Mouse (Mus musculus) thymus, postnatal 10 days (tissue): ENCODE data around the gene 2610301B20Rik.
"Not testable (repeated sequence)": the region's sequence is repeated elsewhere in the genome, so short reads cannot be mapped to it uniquely, and the experiment has no call there.

Experiments
- DNase-seq, 2 experiments: peaks; one replicate each; pipeline ENCODE4 v3.0.0; 2021; ENCODE audit warnings: low spot score in 2 of 2

The 2610301B20Rik gene

DNA sequence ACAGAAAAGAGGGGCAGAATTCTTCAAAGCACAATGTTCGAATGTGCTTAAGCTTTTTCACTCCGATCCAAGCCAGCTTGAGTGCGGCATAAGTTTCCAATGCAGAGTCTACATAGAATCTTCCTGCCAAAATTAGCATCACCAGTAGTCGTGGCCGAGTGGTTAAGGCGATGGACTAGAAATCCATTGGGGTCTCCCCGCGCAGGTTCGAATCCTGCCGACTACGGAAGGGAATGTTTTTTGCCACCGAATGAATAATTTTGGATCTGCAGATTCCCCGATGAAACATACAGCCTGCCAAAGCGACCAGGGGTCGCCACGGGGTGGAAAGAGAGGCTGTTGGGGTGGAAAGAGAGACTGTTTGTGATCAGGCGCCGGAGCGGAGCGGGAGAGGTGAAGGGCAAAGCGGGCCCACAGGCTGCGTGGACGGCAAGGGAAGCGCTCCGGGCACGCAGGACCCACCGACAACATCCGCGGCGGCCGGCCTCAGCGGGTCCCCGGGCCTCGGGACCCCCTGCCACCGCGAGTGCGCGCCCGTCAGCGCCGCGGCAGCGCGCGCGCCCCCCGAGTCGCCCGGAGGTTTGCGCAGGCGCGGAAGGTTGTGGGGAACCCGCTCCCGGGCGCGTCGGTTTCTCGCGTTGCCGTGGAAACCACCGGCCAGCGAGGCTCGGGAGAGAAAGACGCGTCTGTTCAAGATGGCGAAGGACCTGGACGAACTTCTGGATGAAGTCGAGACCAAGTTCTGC is at the start of gene 2610301B20Rik:
Gene 2610301B20Rik, plus strand, starts transcription at position 579 of the 746 bp plus-strand sequence.
- DNase-seq: peak; percentile 85 to 94

DNA sequence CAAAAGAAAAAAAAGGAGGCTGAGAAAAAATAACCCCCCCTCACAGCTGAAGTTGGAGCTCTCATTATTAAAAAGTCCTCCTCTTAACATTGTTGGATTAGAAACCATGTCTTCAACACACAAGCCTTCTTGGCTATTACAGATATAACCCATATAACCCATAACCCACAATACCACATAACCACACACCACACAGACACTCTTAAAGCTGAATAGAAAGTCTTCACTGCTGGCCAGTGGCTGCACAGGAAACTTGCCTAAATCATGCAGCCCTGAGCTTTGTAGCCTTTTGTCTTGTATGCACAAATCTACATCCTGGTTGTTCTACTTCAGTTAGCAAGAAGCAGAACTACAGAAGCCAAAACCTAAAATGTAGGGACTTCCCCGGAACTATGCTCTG is 41.0 kb upstream of the 2610301B20Rik start:
- DNase-seq: no peak

DNA sequence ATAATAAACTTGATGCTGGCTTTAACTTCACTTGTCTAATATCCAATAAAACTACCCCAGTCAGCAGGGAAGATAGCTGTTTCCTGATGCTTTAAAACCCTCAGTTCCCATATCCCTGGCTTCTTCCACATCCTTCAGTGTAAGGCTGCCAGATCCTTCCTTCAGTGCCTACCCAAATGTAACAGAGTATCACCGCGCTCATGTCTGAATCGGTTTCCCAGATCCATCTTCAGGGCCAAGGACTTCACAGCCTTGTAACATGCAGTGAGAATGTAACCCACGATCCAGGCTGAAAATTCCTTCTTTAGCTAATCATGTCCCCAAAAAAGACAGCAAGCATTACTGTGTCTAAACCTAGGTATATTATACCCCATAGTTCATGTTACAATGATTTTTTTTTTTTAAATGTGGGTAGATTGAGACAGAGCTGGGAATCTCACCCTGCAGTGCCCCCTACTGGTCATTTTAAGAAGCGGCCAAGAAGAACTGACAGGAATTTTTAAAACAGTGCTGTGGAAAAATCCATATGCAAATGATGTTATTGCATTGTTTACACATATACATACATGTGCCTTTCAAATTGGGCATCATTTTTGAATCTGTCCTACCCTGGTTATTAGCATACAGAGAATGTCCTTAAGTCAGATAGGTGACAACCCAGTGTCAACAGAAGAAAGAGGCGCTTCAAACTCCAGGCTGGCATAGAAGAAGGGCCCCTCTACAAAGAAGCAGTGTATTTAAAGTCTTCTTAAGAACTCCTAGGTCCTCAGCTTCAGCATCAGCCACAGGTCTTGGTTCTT is 38.8 kb upstream of the 2610301B20Rik start:
- peak in 1 of 2 experiments; percentile 20 for DNase-seq

DNA sequence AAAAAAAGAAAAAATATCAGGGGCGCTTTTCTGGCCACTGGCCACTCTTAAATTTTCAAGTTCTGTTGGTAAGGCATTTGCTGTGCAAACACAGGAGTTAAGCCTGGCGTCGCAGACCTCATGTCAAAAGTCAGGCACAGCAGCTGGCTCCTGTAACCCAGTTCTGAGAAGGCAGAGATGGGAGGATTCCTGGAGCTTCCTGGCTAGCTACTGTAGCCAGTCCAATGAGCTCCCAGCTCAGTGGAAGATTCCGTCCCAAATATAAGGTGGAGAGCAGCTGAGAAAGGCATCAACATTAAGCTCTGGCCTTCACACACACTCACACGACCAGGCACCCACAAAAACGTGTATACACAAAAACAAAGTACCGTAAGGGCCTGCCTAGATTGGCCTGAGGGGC is 28.4 kb upstream of the 2610301B20Rik start:
- DNase-seq: no peak

DNA sequence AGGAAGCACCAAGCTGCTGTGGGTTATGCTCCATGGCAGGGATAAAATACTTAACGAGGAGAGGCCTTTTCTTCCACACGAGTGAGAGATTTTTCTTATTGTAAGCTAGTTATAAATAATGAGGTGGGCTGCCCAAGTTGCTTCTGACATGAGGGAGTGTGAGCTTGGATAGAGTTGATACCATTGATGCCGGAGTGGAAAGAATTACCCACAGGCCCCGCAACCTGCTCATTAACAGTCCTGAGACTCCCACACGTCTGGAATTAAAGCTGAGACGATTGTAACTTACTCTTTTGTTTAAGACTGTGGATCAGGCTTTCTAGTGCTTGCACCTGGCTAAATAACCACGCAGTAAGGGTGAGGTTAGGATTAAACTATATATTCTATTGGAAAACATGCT is 24.5 kb upstream of the 2610301B20Rik start:
- DNase-seq: no peak

DNA sequence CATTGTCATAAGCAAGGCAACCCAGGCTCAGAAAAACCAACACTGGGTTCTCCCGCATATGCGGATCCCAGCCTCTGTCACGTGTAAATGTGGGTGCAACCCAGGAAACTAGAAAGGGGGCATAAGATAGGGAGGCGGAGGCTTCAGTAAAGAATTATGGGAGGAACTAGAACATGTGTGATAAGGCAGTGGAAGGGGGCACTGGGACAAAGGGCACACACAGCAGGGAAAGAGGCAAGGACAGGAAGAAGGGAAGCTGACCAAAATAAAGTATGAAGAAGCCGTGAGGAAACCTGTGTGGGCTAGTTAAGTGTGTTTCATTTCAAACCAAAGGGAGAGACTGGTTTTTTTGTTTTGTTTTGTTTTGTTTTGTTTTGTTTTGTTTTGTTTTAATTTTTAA is 23.3 kb upstream of the 2610301B20Rik start:
- DNase-seq: no peak

DNA sequence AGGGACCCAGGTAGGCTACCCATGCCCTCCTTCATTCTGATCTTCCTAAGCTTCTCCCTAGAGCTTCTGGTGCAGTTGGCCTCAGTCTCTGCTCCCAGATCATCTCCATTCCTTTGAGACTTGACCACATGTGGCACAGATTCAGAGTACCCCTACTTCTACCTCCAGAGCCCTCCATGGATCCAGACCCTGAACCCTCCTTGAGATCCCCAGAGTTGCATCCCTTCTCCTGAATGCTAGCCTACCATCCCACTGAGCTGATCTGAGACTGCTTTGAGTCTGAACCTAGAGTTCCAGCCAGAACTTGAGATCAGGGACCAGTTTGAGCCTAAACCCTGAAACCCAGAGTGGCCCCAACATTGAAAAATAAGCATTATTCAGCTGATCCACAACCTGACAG is 15.1 kb upstream of the 2610301B20Rik start:
- no peak for DNase-seq

DNA sequence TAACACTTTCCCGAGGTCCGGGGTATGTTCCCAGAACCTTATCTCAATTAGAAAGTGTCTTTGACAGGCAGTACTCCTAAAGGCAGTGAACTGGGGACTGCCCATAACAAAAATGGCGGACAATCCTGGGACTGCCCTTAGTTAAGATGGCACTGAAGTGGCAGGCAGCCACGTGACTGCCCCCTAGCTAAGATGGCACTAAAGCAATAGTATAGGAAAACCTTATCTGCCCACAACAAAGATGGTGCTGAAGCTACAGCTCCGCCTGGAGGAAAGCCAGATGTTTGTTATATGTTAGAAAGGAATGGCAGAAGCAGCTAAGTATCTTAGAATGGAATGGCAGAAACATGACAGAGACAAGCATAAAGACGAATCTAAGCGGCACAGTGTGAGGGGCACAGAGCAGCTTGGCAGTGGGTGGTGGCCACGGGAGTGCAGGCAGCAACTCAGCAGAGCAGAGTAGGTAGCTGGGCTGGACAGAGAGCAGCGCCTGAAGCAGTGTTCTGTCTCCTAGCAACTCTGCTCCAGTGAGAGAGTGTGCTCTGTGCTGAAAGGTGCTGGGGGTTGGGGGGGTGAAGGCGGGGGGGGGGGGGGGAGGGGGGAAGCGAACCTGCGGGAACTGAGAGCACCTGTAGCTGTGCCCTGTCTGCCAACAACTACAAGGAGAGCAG is 14.3 kb upstream of the 2610301B20Rik start:
- no peak for DNase-seq

DNA sequence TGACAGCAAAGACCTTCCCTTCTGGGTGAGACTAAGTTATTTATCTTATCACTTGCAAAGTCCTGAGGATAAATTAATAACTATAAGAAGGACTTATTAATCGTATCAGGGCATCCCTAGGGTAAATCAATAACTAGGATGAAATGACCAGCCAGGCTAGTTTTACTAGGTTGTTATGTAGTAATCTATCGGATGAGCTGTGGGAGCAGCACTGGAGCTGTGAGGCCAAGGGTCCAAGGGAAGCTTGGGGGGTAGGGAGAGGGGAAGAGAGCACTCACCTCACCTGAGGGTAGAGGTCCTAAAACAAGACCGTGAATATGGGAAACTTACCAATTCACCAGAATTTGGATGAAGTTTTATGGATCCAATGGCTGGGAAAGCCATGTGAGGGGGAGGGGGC is 13.5 kb upstream of the 2610301B20Rik start:
- DNase-seq: no peak

DNA sequence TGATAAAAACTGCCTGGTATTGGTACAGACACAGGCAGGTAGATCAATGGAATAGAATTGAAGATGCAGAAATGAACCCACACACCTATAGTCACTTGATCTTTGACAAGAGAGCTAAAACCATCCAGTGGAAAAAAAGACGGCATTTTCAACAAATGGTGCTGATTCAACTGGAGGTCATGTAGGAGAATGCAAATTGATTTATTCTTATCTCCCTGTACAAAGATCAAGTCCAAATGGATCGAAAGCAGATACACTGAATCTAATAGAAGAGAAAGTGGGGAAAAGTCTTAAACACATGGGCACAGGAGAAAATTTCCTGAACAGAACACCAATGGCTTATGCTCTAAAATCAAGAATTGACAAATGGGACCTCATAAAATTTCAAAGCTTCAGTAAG is 11.4 kb upstream of the 2610301B20Rik start:
- DNase-seq: not testable (repeated sequence)

DNA sequence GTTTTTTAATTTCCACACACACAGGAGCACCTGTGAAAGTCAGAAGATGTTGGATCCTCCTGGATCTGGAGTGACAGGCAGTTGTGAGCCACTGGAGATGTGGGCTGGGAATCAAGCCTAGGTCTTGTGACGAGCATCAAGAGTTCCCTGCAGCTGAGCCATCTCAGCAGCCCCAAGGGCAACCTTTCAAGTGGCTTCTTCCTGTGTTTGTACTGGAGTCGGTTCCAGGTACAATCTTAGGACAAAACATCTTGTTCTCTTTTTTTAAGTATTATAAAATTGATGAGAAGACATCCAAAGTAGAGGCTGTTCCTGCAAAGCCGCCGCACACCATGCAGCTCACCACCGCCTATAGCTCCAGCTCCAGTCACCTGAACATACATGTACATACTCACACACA is 2.1 kb upstream of the 2610301B20Rik start:
- no peak for DNase-seq

DNA sequence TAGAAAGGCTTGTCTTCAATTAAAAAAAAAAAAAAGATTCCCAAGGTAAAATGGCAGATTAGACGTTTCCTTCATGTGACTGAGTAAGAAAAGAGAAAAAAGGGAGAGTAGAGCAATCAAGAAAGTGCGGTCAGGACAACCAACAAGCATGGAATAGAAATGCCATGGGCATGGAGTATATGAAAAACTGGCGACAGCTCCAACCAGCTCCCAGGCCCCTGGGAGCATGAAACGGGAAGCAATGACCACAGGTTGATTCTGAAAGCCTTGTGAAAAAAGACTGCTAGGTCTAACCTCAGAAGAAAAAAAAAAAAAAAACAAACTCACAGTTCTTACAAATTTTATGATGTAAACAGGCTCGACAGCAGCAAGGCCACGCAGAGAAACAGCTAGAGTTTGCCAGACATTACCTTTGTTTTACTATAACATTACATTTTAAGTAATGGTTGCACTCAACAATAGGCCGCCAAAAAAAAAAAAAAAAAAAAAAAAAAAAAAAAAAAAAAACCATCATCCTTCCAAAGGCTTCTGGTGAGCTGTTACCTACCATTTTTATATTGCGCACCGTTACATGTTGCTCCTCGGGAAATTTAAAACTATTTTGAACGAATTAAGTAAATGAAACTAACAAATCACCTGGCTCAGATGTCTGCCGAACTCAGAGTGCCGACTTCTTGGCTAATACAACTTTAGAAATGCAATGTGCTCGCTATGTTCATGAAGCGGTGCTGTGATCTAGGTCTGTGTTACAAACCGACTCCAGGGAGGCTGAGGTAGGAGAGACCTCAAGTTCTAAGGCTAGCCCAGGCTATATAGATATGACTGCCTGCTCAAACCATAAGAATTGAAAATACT is 1.4 kb upstream of the 2610301B20Rik start:
- DNase-seq: no peak

DNA sequence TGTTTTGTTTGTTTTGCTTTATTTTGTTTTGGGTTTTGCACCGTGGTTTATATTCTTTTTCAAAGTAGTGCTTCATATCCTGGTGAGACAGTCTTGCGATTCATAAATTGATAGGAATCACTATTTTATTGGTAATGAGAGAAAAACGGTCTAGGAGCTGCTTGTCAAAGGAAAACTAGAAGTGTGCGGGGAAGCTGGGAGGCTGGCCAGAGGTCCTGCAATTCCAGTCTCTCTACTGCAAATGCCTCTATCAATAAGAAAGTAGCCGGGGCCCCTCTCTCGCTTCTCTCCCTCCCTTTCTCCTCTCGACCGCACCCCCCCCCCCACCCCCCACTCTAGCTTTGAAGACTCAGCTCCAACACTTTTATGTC is 764 bp upstream of the 2610301B20Rik start:
- DNase-seq: peak in 1 of 2 experiments; percentile 9

DNA sequence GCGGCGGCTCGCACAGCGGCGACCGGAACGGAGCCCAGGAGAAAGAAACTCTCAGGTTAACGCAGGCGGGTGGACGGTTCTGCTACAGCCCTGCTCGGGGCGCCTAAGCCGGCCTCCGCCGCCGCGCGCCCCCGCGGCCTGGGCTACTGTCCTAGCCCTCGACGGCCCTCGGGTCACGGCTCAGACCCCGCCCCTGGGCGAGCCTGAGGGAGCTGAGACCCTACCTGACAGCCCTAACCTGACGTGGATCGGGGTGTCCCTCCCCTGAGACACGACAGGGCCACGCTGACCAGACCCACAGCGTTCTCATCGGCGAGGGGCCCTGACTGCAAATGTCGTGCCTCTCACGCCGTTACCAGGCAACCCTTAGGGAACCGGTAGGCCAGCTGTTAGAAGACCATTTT is 422 bp downstream of the 2610301B20Rik start:
- peak in 1 of 2 experiments; percentile 56 for DNase-seq

DNA sequence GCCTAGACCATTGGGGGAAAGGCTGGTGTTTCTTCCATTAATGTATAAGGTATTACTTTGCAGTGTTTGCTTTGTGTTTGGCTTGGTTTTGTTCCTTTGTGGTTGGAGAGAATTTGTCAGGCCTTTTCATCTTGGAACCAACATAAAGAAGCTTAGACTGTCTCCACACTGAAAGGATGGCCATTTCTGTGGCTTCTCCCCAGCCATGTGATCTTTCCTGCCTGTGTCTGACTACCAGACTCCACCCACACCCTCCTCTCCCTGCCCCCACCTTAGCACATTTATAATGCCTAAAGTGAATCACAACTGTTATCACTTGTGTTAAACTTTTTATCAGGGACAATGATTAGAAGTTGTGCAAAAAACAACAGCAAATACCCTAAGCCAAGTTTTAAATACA is 1.1 kb downstream of the 2610301B20Rik start:
- no peak for DNase-seq

DNA sequence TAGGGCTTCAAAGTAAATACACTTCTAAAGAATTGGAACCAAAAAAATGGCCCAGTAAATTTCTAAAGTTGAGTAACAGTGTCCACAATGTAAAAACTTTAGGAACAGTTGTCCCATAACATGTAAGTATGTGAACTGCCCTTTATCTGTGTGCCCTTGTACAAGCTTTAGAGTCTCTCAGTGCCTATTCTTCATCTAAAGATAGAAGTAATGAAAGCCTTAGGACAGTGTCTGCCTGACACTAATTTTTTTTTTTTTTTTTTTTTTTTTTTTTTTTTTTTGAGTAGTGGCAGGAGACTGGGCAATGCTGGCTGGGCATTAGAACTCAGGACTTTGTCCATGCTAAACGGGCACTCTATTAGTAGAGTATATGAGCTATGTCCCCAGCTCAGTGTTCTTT is 2.8 kb downstream of the 2610301B20Rik start:
- DNase-seq: no peak

DNA sequence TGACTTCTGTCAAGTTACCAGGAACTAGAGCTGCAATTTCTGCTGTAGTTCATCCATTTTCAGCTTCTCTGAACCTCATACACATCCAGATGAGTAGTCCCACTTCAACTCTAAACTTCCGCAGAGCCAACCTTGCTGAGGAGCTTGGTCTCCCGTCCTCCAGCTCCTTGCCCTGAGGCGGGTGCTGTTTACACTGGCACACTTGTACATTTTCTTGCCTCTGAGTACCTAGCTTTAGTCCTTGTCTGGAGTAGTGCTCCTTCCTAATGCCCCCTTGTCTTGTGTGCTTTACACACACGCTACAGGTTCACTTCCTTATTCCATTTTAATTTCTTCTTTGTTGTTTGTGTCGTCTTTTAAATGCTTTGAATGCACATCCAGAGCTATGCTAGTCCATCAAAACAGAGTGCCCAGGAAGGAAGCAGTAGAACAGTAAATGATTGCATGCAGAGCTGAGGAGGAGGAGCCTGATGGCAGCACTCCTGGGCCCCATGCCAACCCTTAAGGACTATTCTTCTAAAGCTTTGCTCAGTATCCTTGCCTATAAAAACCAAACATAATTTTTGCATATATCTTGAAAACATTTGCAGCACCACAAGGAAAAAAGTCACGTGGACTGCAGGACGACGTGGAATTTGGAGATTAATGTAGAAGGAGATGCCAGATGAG is 9.6 kb downstream of the 2610301B20Rik start:
- DNase-seq: no peak

DNA sequence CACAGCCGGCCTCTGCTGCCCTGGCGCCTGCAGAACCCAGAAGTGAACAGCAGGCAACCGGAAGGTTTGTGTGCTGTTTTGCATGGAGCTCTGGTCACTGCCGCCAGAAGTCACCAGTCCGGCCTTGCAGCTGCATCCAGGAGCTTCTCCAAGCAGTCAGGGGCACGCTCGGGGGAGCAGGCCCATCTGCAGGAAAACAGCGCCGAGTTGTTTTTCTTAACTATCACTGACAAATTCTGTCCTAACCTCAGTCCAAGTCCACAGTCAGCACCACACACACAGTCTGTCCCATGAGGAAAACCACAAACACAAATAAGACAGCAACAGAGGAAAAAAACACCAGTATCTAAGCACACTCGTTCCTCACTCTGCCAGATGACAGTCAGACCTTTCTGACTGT is 14.5 kb downstream of the 2610301B20Rik start:
- no peak for DNase-seq

DNA sequence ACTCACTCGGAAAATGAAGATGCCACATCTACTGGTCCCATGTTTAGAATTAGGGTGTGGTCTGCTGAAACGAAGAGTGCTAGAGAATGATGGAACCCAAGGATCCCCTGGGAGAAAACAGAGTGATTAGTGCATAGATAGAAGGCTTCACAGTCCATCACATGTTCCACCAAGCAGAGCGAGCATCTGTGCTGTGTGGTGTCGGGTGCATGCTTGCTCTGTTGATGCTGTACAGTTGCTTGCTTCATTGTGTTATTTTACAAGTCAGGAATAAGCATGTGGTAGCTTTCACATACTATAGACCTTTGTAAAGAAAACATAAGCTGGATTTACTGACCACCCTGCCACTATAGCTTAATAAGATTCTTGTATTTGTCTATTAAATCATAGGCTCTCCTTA is 22.0 kb downstream of the 2610301B20Rik start:
- no peak for DNase-seq

DNA sequence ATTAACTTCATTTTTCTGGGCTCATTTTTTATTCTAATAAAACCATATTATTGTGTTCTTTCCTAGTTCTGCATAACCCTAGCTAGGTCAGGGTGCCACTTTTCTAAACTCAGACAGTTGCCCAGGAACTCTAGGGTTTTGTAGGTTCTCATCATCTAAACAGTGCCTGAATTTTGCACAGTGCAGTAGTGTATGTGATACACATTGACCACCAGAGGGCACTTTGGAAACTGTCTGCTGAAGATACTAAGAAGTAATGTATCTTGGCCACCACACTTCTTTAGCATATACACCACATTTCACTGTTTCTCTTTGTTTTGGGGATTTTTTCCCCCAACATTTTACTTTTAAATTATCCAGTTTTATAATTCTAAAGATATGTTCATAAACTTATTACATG is 22.6 kb downstream of the 2610301B20Rik start:
- DNase-seq: peak in 1 of 2 experiments; percentile 55

DNA sequence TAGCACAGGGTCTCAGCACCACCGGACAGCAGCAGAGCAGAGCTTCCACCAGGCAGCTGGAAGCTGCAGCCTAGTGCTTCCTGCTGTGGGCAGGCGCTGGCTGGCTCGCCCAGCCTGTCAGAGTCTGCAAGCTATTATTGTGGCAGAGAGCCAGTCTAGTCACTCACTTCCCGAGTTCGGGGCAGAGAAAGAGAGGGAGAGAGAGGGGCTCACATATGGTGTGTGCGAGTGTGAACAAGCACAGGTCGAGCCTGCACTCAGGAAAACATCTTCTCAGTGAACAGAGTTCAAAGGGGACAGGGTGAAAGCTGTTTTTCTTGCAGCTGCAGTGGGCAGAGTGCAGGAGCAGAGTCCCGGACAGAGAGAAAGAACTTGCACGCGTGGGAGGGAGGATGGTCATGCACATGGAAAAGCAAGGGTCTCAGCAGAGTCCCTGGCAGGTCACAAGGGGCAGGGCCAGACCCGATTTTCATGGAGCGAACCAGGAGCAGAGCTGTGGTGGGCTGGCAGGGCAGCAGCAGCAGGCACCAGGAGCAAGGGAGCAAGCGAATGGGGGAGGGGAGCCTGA is 31.0 kb downstream of the 2610301B20Rik start:
- DNase-seq: no peak
